In the genomic region with DNA sequence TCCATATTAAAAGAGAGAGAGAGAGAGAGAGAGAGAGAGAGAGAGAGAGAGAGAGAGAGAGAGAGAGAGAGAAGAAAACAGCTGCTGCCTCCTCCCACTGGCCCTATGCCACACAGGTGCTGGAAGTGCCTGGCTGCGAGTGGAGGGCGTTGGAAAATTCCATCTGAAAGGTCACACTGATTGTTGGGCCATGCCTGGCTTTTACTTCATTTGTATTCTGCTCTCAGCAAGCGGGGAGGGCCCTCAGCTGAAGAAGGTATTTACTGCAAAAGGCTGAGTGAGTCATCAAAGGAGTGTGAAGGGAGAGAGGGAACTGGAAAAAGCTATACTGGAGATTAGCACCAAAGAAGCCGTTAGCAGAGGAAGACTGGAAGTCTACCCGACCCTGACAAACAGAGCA, we compare ENCODE assay signal across 8 mouse cellular contexts.
A peak's percentile ranks its signal among the peaks of the same experiment; 100 is the strongest.
DNase-seq lines count a peak whose midpoint lies in the region; ATAC-seq and TF ChIP-seq lines count a peak whose summit lies in the region.

No protein-coding gene starts in this region.

- peaks cover 23% of the 10 kb centered on the region for H3K4me1 ChIP-seq in cerebellum, adult 2 months (ENCODE audit: control insufficient read depth, insufficient read depth, low read length)
- peaks cover 21% of the 10 kb centered on the region for H3K4me1 ChIP-seq in neural tube, embryonic 13.5 days (replicated peaks)
- peaks cover 10% of the 10 kb centered on the region; the same call in 1 of the 2 replicates for H3K4me1 ChIP-seq in lung, embryonic 15.5 days
- H3K4me1 ChIP-seq in stomach, postnatal 0 days (replicated peaks; ENCODE audit: control insufficient read depth, insufficient read depth) = 0 out of 2 replicates have a peak, but pooled peaks cover under 1% of the 10 kb centered on the region

- no peak for TF ChIP-seq EP300 in stomach, postnatal 0 days (optimal IDR thresholded peaks at IDR 0.05)

- ATAC-seq in neural tube, embryonic 13.5 days (ENCODE audit: low read depth) = no peak; the same call in 1 of the 2 replicates
- ATAC-seq in lung, embryonic 15.5 days (ENCODE audit: borderline replicate concordance, extremely low read depth, low FRiP score, low TSS enrichment) = peak; percentile 60
- ATAC-seq in stomach, postnatal 0 days (ENCODE audit: low FRiP score, low TSS enrichment) = peak; percentile 67

- TF ChIP-seq CTCF in cerebellum, adult 2 months (IDR thresholded peaks at IDR 0.05; ENCODE audit: borderline replicate concordance, insufficient read depth, low read depth, low read length) = no peak
- no peak for TF ChIP-seq CTCF in stomach, postnatal 0 days (IDR thresholded peaks at IDR 0.05; ENCODE audit: low read depth)

- DNase-seq in cerebellum, adult 2 months = peak; percentile 39 to 64
- DNase-seq in cerebellum, adult 9-11 months = no peak
- DNase-seq in neural tube, embryonic 10.5 days (ENCODE audit: extremely low spot score, low spot score) = no peak
- DNase-seq in stomach, postnatal 0 days (ENCODE audit: low spot score) = peak; percentile 93
- DNase-seq in urinary bladder, postnatal 25 days (ENCODE audit: low spot score) = no peak
- DNase-seq in gastrocnemius, postnatal 14 days = no peak

- intact Hi-C loops in gastrocnemius, postnatal 14 days (cut with DNase I; ENCODE audit: low total_unique reads) = no loop called here

- no peak overlapping the region for H3K4me3 ChIP-seq in cerebellum, adult 2 months (replicated peaks; ENCODE audit: insufficient read depth, low read depth, low read length)
- H3K4me3 ChIP-seq in neural tube, embryonic 13.5 days = no peak overlapping the region
- no peak overlapping the region for H3K4me3 ChIP-seq in lung, embryonic 15.5 days
- H3K4me3 ChIP-seq in stomach, postnatal 0 days (ENCODE audit: low read depth, low read length) = no peak overlapping the region

- no peak overlapping the region for H3K4me2 ChIP-seq in neural tube, embryonic 13.5 days
- no peak overlapping the region for H3K4me2 ChIP-seq in lung, embryonic 15.5 days
- no peak overlapping the region for H3K4me2 ChIP-seq in stomach, postnatal 0 days (replicated peaks; ENCODE audit: low read depth)

- no peak overlapping the region for H3K9ac ChIP-seq in neural tube, embryonic 13.5 days
- no peak overlapping the region for H3K9ac ChIP-seq in lung, embryonic 15.5 days
- no peak overlapping the region for H3K9ac ChIP-seq in stomach, postnatal 0 days (ENCODE audit: low read length)

- no peak overlapping the region for H3K27ac ChIP-seq in cerebellum, adult 2 months (ENCODE audit: insufficient read depth, low read length)
- peak overlapping the region; percentile 42 for H3K27ac ChIP-seq in neural tube, embryonic 13.5 days (replicated peaks)
- peak overlapping the region; percentile 61 for H3K27ac ChIP-seq in lung, embryonic 15.5 days
- H3K27ac ChIP-seq in stomach, postnatal 0 days (replicated peaks) = peak overlapping the region; percentile 50

- TF ChIP-seq POLR2A in cerebellum, adult 2 months (IDR thresholded peaks at IDR 0.05; ENCODE audit: borderline replicate concordance, insufficient read depth, low read length) = no peak

- no peaks in the 10 kb centered on the region for H3K27me3 ChIP-seq in cerebellum, adult 2 months (ENCODE audit: control insufficient read depth, insufficient read depth, low read length)
- H3K27me3 ChIP-seq in neural tube, embryonic 13.5 days = no peaks in the 10 kb centered on the region
- H3K27me3 ChIP-seq in lung, embryonic 15.5 days = no peaks in the 10 kb centered on the region
- H3K27me3 ChIP-seq in stomach, postnatal 0 days (ENCODE audit: control insufficient read depth, insufficient read depth, low read length) = no peaks in the 10 kb centered on the region

- no peaks in the 10 kb centered on the region for H3K36me3 ChIP-seq in neural tube, embryonic 13.5 days
- no peaks in the 10 kb centered on the region for H3K36me3 ChIP-seq in lung, embryonic 15.5 days
- no peaks in the 10 kb centered on the region for H3K36me3 ChIP-seq in stomach, postnatal 0 days (ENCODE audit: control insufficient read depth, insufficient read depth, low read length)

- no peaks in the 10 kb centered on the region for H3K9me3 ChIP-seq in neural tube, embryonic 13.5 days
- no peaks in the 10 kb centered on the region for H3K9me3 ChIP-seq in lung, embryonic 15.5 days
- no peaks in the 10 kb centered on the region for H3K9me3 ChIP-seq in stomach, postnatal 0 days (ENCODE audit: control insufficient read depth, low read length)

- 36% methylated on average over 5 of the region's 5 CpGs for WGBS in cerebellum, adult 2 months
- 16% methylated on average over 5 of the region's 5 CpGs for WGBS in neural tube, embryonic 13.5 days
- 27% methylated on average over 5 of the region's 5 CpGs for WGBS in lung, embryonic 15.5 days
- WGBS in stomach, postnatal 0 days = 20% methylated on average over 5 of the region's 5 CpGs

Comparison
In these comparisons a context has a peak if more than half of its experiments do, and no peak if none do; other contexts are left out.
1. DNase-seq: peak in cerebellum, adult 2 months (2 of 2) and stomach, postnatal 0 days (single experiment); none in cerebellum, adult 9-11 months (single experiment), neural tube, embryonic 10.5 days (single experiment), urinary bladder, postnatal 25 days (single experiment) and gastrocnemius, postnatal 14 days (single experiment).